In the genomic region with DNA sequence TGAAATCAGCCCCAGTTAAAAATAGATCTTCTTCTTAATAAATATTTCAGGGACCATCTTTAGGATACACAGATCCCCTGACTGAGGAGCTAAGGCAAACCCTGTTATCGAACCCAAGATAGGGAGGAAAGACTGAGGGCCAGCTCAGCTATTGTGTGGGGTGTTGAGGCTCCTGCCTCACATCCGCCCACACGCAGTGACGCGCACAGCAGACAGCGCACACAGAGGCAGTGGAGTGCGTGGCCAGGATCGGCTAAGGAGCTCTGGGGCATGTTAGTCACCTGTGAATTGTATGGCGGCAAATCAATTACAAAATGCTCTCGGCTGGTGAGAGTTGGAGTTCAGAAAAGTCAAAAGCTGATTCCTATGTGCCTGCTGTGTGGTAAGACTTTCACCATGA, we compare ENCODE assay signal across 15 mouse cellular contexts. TPM values are rescaled to one million over a fixed set of nuclear protein-coding genes. Genes with fewer than 3 reads are reported as not detected.
A peak's percentile ranks its signal among the peaks of the same experiment; 100 is the strongest.
DNase-seq lines count a peak whose midpoint lies in the region; ATAC-seq and TF ChIP-seq lines count a peak whose summit lies in the region.
"Had no signal": no experiment of that assay in that cellular context is flagged by ENCODE, and none has a peak within 500 bp of the region (broad histone marks: within the 10 kb centered on the region; RNA-seq: fewer than 3 reads in every experiment).

No protein-coding gene starts in this region.

- H3K9ac ChIP-seq in heart, embryonic 13.5 days = no peak overlapping the region
- no peak overlapping the region for H3K9ac ChIP-seq in kidney, embryonic 15.5 days
- H3K9ac ChIP-seq: limb, embryonic 12.5 days; liver, postnatal 0 days; neural tube, embryonic 12.5 days had no signal

- no peak for ATAC-seq in heart, embryonic 13.5 days (ENCODE audit: extremely low read depth, insufficient number of reproducible peaks, low FRiP score, low TSS enrichment)
- ATAC-seq in megakaryocyte, adult 5-6 weeks (ENCODE audit: poor library complexity, severe bottlenecking) = no peak
- no peak for ATAC-seq in kidney, embryonic 15.5 days (replicated peaks; ENCODE audit: low FRiP score)
- ATAC-seq: liver, postnatal 0 days had no signal

- no peak overlapping the region for H3K27ac ChIP-seq in heart, embryonic 13.5 days (replicated peaks)
- no peak overlapping the region for H3K27ac ChIP-seq in limb, embryonic 10.5 days
- H3K27ac ChIP-seq in kidney, embryonic 15.5 days = no peak overlapping the region
- H3K27ac ChIP-seq: limb, embryonic 12.5 days; neural tube, embryonic 12.5 days had no signal

- H3K4me3 ChIP-seq in heart, embryonic 13.5 days = no peak overlapping the region
- H3K4me3 ChIP-seq in megakaryocyte, embryonic 14.5 days (replicated peaks) = peak overlapping the region; percentile 71
- no peak overlapping the region for H3K4me3 ChIP-seq in limb, embryonic 10.5 days
- H3K4me3 ChIP-seq in kidney, embryonic 15.5 days (replicated peaks) = no peak overlapping the region
- H3K4me3 ChIP-seq: limb, embryonic 12.5 days; neural tube, embryonic 12.5 days had no signal

- no peak for TF ChIP-seq CTCF in brain, embryonic 14.5 days (IDR thresholded peaks at IDR 0.05; ENCODE audit: borderline replicate concordance, extremely low read depth, insufficient read depth, insufficient read length)

- H3K27me3 ChIP-seq in heart, embryonic 13.5 days (replicated peaks) = peaks cover 56% of the 10 kb centered on the region
- H3K27me3 ChIP-seq in megakaryocyte, embryonic 14.5 days (replicated peaks) = peaks cover 90% of the 10 kb centered on the region
- H3K27me3 ChIP-seq in limb, embryonic 10.5 days (ENCODE audit: low read depth, poor library complexity, severe bottlenecking) = peaks cover 44% of the 10 kb centered on the region
- H3K27me3 ChIP-seq in kidney, embryonic 15.5 days = peaks cover 22% of the 10 kb centered on the region

- H3K4me1 ChIP-seq in heart, embryonic 13.5 days = peaks cover 13% of the 10 kb centered on the region
- peaks cover 10% of the 10 kb centered on the region; the same call in 1 of the 2 replicates for H3K4me1 ChIP-seq in megakaryocyte, embryonic 14.5 days
- H3K4me1 ChIP-seq in limb, embryonic 10.5 days = peaks cover 12% of the 10 kb centered on the region; the same call in 1 of the 2 replicates
- H3K4me1 ChIP-seq in kidney, embryonic 15.5 days = peaks cover 14% of the 10 kb centered on the region; the same call in 1 of the 2 replicates

- no peaks in the 10 kb centered on the region for H3K36me3 ChIP-seq in heart, embryonic 13.5 days
- H3K36me3 ChIP-seq in megakaryocyte, embryonic 14.5 days (replicated peaks; ENCODE audit: low read length) = no peaks in the 10 kb centered on the region
- no peaks in the 10 kb centered on the region for H3K36me3 ChIP-seq in limb, embryonic 10.5 days
- H3K36me3 ChIP-seq in kidney, embryonic 15.5 days = no peaks in the 10 kb centered on the region
- H3K36me3 ChIP-seq: G1E; limb, embryonic 12.5 days; neural tube, embryonic 12.5 days had no signal

- H3K9me3 ChIP-seq in heart, embryonic 13.5 days = no peaks in the 10 kb centered on the region
- peaks cover 23% of the 10 kb centered on the region for H3K9me3 ChIP-seq in megakaryocyte, embryonic 14.5 days
- no peaks in the 10 kb centered on the region for H3K9me3 ChIP-seq in limb, embryonic 10.5 days (replicated peaks)
- H3K9me3 ChIP-seq in kidney, embryonic 15.5 days (replicated peaks) = no peaks in the 10 kb centered on the region
- H3K9me3 ChIP-seq: limb, embryonic 12.5 days; neural tube, embryonic 12.5 days had no signal

- peak overlapping the region; percentile 30; the same call in 1 of the 2 replicates for H3K4me2 ChIP-seq in heart, embryonic 13.5 days
- no peak overlapping the region for H3K4me2 ChIP-seq in kidney, embryonic 15.5 days
- H3K4me2 ChIP-seq: limb, embryonic 12.5 days; neural tube, embryonic 12.5 days had no signal

- 27% methylated on average over 10 of the region's 10 CpGs for WGBS in heart, embryonic 13.5 days
- WGBS in limb, embryonic 10.5 days = 55% methylated on average over 10 of the region's 10 CpGs
- WGBS in kidney, embryonic 15.5 days = 40% methylated on average over 10 of the region's 10 CpGs

- no peak for DNase-seq in heart, adult 11 months
- DNase-seq in ES-CJ7 (ENCODE audit: low read depth, low spot score) = peak; percentile 50
- peak; percentile 48 for DNase-seq in brain, embryonic 14.5 days (ENCODE audit: low read depth)
- no peak for DNase-seq in limb, embryonic 10.5 days (ENCODE audit: low spot score)
- DNase-seq: heart, adult 18-20 months; kidney, adult 11 months; layer of hippocampus, adult 9-11 months; liver, postnatal 0 days had no signal

- no peak for TF ChIP-seq POLR2A in brain, embryonic 14.5 days (IDR thresholded peaks at IDR 0.05; ENCODE audit: borderline replicate concordance, extremely low read depth, insufficient read depth, insufficient read length, poor library complexity, severe bottlenecking)

RNA-seq across cellular contexts. Expression of a gene that starts 18.1 kb away (rescaled TPM):
- 0.66 and 0.75 TPM in 2 replicates for polyA plus RNA-seq in heart, embryonic 13.5 days (2015; fragmentation: Nextera tagmentation; extraction: Ambion mirVana)
- polyA plus RNA-seq in megakaryocyte, embryonic 14.5 days (2012; ENCODE audit: insufficient read depth, low replicate concordance) = 0.62 TPM in 1 of 2 replicates, not detected in the other
- total RNA-seq in megakaryocyte, adult 5-6 weeks (2015) = not detected in 2 replicates
- total RNA-seq in megakaryocyte, adult 5-6 weeks (2017) = not detected in 2 replicates
- 9.2 and 14.7 TPM in 2 replicates for polyA plus RNA-seq in brain, embryonic 14.5 days (2012; rRNA removed)
- polyA plus RNA-seq in limb, embryonic 10.5 days (2016; fragmentation: Nextera tagmentation; extraction: Ambion mirVana) = 0.25 and 0.36 TPM in 2 replicates
- 0.63 and 1.1 TPM in 2 replicates for polyA plus RNA-seq in kidney, embryonic 15.5 days (2015; fragmentation: Nextera tagmentation; extraction: Ambion mirVana)
- polyA plus RNA-seq: G1E; liver, postnatal 0 days had no signal

RNA-seq across cellular contexts. Expression of a gene that starts 37.0 kb away (rescaled TPM):
- polyA plus RNA-seq in heart, embryonic 13.5 days (2015; fragmentation: Nextera tagmentation; extraction: Ambion mirVana) = 7.0 and 7.1 TPM in 2 replicates
- 5.4 and 20.2 TPM in 2 replicates for polyA plus RNA-seq in megakaryocyte, embryonic 14.5 days (2012; ENCODE audit: insufficient read depth, low replicate concordance)
- total RNA-seq in megakaryocyte, adult 5-6 weeks (2015) = 9.6 and 11.8 TPM in 2 replicates
- 7.1 and 17.9 TPM in 2 replicates for total RNA-seq in megakaryocyte, adult 5-6 weeks (2017)
- 23.4 and 34.4 TPM in 2 replicates for polyA plus RNA-seq in brain, embryonic 14.5 days (2012; rRNA removed)
- 17.4 and 17.9 TPM in 2 replicates for polyA plus RNA-seq in limb, embryonic 10.5 days (2016; fragmentation: Nextera tagmentation; extraction: Ambion mirVana)
- 10.8 and 13.1 TPM in 2 replicates for polyA plus RNA-seq in kidney, embryonic 15.5 days (2015; fragmentation: Nextera tagmentation; extraction: Ambion mirVana)

Comparison
In these comparisons a context has a peak if more than half of its experiments do, and no peak if none do; other contexts are left out.
1. DNase-seq: peak in ES-CJ7 (single experiment) and brain, embryonic 14.5 days (single experiment); none in heart, adult 11 months (single experiment) and limb, embryonic 10.5 days (single experiment).